Mouse (Mus musculus) MEL (cell line): ENCODE results near the gene D130040H23Rik.

Experiments
- CTCF ChIP-seq, 3 experiments: IDR thresholded peaks in 2 of 3; conservative IDR thresholded peaks in 1 of 3; 2 replicates each; pipeline ENCODE4 v1.5.1; 2011 to 2012; ENCODE audit warnings: low read length in 3 of 3, low read depth in 2 of 3, mild to moderate bottlenecking in 2 of 3, improper control_type of control experiment in 1 of 3, inconsistent platforms in 1 of 3, mixed read lengths in 1 of 3, moderate library complexity in 1 of 3; ENCODE audit not compliant: control insufficient read depth in 1 of 3, insufficient read depth in 1 of 3, poor library complexity in 1 of 3, severe bottlenecking in 1 of 3
- EP300 ChIP-seq, 2 experiments: IDR thresholded peaks; 2 replicates each; pipeline ENCODE4 v1.6.1; 2011; ENCODE audit warnings: improper control_type of control experiment in 2 of 2, low read length in 2 of 2, low read depth in 1 of 2, mild to moderate bottlenecking in 1 of 2
- GABPA ChIP-seq: IDR thresholded peaks from 2 replicates; pipeline ENCODE4 v1.6.1; 2012; ENCODE audit warnings: low read depth, mild to moderate bottlenecking, inconsistent platforms, low read length, improper control_type of control experiment, moderate library complexity
- MAFK ChIP-seq: IDR thresholded peaks from 2 replicates; pipeline ENCODE4 v1.6.1; 2011; ENCODE audit warnings: low read depth, mild to moderate bottlenecking, low read length, improper control_type of control experiment, borderline replicate concordance
- MAX ChIP-seq: IDR thresholded peaks from 2 replicates; pipeline ENCODE4 v1.6.1; 2011; ENCODE audit warnings: low read length, improper control_type of control experiment
- MYC ChIP-seq: IDR thresholded peaks from 2 replicates; pipeline ENCODE4 v1.6.1; 2011; ENCODE audit warnings: low read depth, mild to moderate bottlenecking, low read length, improper control_type of control experiment, moderate library complexity
- NRF1 ChIP-seq: IDR thresholded peaks from 2 replicates; pipeline ENCODE4 v1.6.1; 2014; ENCODE audit warnings: low read depth, mild to moderate bottlenecking, inconsistent platforms, low read length, improper control_type of control experiment, moderate library complexity; ENCODE audit not compliant: poor library complexity, insufficient read depth, severe bottlenecking
- POLR2A ChIP-seq, 2 experiments: IDR thresholded peaks; 2 replicates each; pipeline ENCODE4 v1.6.1; 2011 to 2012; ENCODE audit warnings: low read length in 2 of 2, mild to moderate bottlenecking in 2 of 2, control low read depth in 1 of 2, improper control_type of control experiment in 1 of 2, low read depth in 1 of 2, moderate library complexity in 1 of 2; ENCODE audit not compliant: control insufficient read depth in 1 of 2, insufficient read depth in 1 of 2, poor library complexity in 1 of 2
- TAL1 ChIP-seq: IDR thresholded peaks from 2 replicates; pipeline ENCODE4 v1.6.1; 2012; ENCODE audit warnings: mild to moderate bottlenecking, inconsistent platforms, low read length, moderate library complexity, mixed read lengths
- TCF12 ChIP-seq: IDR thresholded peaks from 2 replicates; pipeline ENCODE4 v1.6.1; 2014; ENCODE audit warnings: low read depth, mild to moderate bottlenecking, inconsistent platforms, low read length, improper control_type of control experiment, moderate library complexity
- ZKSCAN1 ChIP-seq: IDR thresholded peaks from 2 replicates; pipeline ENCODE4 v1.6.1; 2012; ENCODE audit warnings: low read depth, mild to moderate bottlenecking, inconsistent platforms, low read length, improper control_type of control experiment, moderate library complexity

- TF ChIP-seq MAFK (no peak), MAX (no peak), EP300 (IDR thresholded peaks at IDR 0.05; ENCODE audit: low read depth in 1 of 2, low read length in 2 of 2) (no peak), NRF1 (no peak), CTCF (IDR thresholded peaks at IDR 0.05 in 2 of 3, conservative IDR thresholded peaks at IDR 0.05 in 1 of 3; ENCODE audit: control insufficient read depth in 1 of 3, insufficient read depth in 1 of 3, low read depth in 2 of 3, low read length in 3 of 3, poor library complexity in 1 of 3, severe bottlenecking in 1 of 3) (no peak), TCF12 (no peak), MYC (no peak), TAL1 (no peak), GABPA (no peak), ZKSCAN1 (no peak), POLR2A (IDR thresholded peaks at IDR 0.05; ENCODE audit: control insufficient read depth in 1 of 2, insufficient read depth in 1 of 2, low read depth in 1 of 2, low read length in 2 of 2, poor library complexity in 1 of 2) (no peak)
These were observed 28.3 kb upstream of the D130040H23Rik start for GRCm38 (mm10) chr8:69242541-69242940.
